Mouse (Mus musculus) lung, adult 10 weeks (tissue): ENCODE data around the gene Ptprf. TPM values are rescaled to one million over a fixed set of nuclear protein-coding genes. Genes with fewer than 3 reads are reported as not detected.

Source experiments
- polyA plus RNA-seq: library from polyadenylated mRNA; stranded (reverse); fragments of 350-450 nt; fragmentation: Illumina TruSeq; extraction: RNeasy Lipid Tissue Mini Kit (QIAGEN cat#74804); gene quantifications from one replicate; pipeline ENCODE4 v1.2.3, GENCODE M21; 2014; ENCODE audit warnings: low read depth, low replicate concordance; ENCODE audit not compliant: insufficient read depth

The Ptprf gene
- polyA plus RNA-seq = 32.3 TPM

DNA sequence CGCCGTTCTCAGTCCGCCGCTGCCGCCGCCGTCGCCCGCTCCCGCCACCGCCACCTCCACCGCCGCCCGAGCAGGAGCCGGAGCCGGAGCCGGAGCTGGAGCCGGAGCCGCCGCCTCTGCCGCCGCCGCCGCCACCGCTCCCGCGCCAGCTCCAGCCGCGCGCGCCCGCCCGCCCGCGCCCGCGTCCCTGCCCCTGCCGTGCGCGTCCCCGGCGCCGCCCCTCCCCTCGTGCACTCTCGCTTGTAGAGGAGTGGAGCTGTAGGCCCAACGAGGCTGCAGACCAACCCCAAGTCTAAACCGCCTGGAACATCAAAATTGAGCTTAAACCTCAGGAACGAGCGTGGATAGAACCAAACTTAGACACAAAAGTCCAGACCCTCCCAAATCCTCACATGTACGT, at the start of gene Ptprf:
Ptprf (minus strand) TSS at position 175 of the 400 bp plus-strand sequence.

GRCm38 (mm10) chr4:118179467-118180300, 111.5 kb downstream of the Ptprf start, which contains the start of gene Kdm4a:
Kdm4a (minus strand) TSS chr4:118180043.

Other genes starting within 250 kb of the Ptprf start
- gene St3gal3, start 156.5 kb downstream of the Ptprf start, polyA plus RNA-seq = 13.6 TPM
- gene Kdm4a, start 111.4 kb downstream of the Ptprf start, polyA plus RNA-seq = 12.9 TPM
- gene Szt2, start 117.9 kb upstream of the Ptprf start, polyA plus RNA-seq = 11.1 TPM
- 49.6 TPM for gene Med8, start 117.9 kb upstream of the Ptprf start, polyA plus RNA-seq
- gene Elovl1, start 136.7 kb upstream of the Ptprf start, polyA plus RNA-seq = 323 TPM
- gene Cdc20, start 145.9 kb upstream of the Ptprf start, polyA plus RNA-seq = 2.9 TPM
- 0.10 TPM for gene Mpl, start 166.1 kb upstream of the Ptprf start, polyA plus RNA-seq
- 69.8 TPM for gene Tie1, start 198.7 kb upstream of the Ptprf start, polyA plus RNA-seq
- gene 2610528J11Rik, start 235.6 kb upstream of the Ptprf start, polyA plus RNA-seq = 12.1 TPM